Mouse (Mus musculus) urinary bladder, postnatal 10 days (tissue): ENCODE results near the gene Padi1.

Experiments
- DNase-seq: peaks from one replicate; pipeline ENCODE4 v3.0.0; 2022; ENCODE audit warnings: low spot score

The Padi1 gene

DNA sequence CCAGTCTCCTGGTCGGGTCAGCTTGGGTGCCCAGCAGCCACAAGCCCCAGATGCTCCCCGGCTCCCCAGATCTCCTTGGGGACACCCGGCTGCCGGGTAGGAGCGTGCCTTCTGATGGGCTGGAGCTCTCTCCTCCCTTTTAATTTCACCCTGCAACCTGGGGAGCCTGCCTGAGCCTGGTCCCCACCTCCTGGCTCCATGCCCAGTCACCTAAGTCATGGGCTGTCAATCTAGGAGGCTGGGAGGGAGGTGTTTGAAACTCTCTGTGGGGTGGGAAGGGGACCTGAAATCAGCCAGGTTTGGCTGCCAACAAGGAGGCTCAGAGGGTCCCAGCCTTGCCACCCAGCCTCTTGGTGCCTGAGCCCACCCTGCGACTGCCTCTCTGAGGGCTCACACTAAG, at the start of gene Padi1:
Padi1 (minus strand) TSS at position 113 of the 400 bp plus-strand sequence.
- DNase-seq, result no peak

DNA sequence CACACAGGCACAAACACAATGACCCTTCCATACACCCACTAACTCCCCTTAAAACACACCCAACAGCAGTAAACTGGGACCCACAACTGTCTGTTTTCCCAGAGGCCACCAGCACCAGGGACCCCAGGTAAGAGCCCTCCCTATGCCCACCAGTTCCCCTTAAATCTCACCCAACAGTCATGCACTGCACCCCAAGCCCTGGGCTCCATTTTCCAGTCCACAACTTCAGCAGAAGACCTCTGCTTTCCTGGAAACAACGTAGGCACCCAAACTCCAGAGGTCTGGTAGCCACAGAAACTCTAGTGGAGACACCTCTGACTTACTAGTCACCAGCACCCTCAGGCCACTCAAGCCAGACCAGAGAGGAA, 46.6 kb upstream of the Padi1 start:
- no peak for DNase-seq

DNA sequence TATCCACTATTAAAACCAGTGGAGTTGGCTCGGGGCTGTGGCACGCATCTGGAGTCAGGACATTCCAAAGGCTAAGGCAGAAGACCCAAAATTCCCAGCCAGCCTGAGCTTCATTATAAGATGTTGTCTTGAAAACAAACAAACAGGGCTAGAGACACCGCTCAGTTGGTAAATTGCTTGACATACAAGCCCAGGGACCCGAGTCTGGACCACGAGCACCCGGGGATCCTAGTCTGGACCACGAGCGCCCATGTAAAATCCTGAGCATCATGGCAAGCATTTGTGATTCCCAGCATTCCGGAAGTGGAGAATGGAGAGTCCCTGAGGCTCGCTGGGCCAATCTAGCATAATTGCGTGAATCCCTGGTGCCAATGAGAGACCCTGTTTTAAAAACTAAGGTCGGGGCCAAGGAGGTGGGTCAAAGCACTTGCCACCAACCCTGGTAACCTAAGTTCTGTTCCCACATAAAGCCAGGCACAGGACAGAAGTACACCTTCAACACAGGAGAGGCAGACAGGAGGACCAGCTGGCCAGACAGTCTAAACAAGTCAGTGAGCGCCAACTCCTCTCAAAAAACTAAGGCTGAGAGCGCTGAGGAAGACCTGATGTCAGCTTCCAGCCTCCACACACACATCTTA, 46.1 kb upstream of the Padi1 start:
- no peak for DNase-seq

DNA sequence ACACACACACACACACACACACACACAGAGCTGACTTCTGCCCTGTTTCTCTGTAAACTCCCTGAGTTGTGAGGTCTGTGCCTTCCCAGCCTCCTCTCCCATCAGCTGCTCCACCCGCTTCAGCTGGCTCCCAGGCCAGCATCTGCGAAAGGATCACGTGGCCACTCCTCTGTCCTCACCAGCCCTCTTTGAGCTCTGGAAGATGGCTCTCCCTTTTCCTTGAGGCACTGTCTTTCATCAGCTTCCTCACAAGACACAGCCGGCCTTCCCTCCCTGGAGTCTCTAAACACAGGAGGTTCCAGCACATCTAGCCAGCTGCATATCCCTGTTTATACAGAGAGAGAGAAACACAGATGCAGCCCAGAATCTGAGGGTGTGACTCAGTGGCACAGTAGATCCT, 38.3 kb upstream of the Padi1 start:
- no peak for DNase-seq

DNA sequence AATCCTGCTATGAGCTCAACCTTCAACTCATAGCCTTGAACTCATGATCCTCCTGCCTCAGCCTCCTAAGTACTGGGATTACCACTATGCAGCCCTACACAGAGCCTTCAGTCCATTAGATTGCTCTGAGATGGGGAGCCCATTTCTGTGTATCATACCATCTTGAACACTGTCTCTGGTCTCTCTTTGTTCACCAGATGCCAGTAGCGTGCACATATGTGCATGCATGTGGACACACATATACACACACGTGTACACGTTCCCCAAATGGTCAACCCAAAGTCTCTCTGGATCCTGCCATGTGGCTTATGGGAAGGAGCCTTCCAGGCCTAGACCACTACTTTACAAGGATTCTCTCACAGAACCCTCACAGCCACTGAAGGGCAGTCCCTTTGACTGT, 37.4 kb upstream of the Padi1 start:
- no peak for DNase-seq

DNA sequence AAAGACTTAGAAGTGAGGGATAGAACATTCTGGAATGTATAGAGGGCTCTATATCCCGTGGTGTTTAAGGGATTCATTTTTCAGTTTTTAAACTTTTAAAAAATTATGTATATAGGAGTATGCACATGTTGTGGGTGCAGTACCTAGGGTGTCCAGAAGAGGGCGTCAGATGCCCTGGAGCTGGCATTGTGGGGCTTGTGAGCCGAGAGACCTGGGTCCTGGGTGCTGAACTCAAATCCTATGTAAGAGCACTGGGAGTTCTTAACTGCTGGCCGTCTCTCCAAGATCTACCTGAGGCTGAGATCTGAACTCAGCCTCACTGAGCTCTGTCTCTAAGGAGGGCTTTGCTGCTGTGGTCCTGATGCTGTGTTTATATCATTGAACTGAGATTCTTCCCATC, 36.8 kb upstream of the Padi1 start:
- no peak for DNase-seq

DNA sequence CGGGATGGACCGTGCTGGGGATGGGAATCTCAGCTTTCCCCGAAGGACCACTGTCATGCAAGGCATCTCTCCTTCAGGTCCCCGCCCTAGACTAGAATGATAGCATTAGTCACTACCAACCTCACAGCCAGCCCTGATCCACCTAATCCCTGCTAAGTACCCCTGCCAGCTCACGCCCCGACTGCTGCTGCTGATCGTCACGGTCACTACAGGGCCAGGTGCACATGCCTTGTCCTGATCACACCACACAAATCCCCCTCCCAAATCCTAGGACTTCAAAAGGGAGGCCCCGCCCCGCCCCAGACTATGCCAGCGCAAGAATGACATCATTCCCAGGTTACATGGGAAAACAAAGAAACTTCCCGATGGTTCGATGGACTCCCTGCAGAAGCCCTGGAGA, 36.2 kb upstream of the Padi1 start:
- no peak for DNase-seq

DNA sequence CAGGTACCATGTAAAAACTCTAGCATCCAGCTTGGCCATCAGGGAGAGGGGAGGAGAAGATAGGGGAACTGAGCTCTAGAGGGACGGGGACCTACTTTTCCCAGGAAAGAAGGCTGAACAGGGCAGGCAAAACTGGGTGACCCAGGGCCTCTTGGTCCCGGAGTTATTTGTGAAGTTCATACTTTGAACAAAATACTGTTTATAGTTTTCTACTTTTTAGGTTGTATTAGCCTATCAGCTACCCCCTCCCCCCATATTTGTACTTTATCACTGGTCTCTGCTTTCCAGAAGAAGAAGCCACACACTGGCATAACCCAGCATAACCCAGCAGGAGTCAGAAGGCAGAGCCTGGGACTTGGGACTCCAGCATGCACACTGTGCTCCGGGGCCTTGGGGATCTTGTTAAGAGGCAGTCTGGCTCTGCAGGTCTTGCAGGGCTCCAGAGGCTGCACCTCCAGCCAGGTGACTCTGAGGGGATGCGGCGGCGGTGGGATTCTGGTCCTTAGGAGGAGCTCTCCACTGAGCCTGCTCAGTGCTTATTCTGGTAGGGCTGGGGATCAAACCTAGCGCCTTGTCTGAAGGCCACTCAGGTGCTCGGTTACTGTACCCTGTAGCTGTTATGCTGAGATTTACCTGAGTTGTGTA, 35.6 kb upstream of the Padi1 start:
- DNase-seq, result no peak

DNA sequence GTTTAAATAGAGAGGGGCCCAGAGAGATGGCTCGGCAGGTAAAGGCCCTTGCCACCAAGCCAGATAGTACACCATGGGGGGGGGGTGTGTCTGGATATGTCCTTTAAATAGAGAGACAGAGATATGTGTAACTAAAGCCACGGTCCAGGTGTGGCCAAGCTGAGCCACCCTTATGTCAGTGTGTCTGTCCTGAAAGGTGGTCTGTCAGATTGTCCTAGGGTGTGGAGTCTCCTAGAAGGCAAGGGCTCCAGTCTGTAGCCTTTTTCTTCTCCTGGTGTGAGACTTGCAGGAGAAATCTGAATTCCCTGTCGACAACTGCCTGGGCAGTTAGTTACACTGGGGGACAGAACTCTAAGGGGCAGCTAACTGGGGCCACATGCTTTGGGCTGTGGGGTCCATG, 34.6 kb upstream of the Padi1 start:
- no peak for DNase-seq

DNA sequence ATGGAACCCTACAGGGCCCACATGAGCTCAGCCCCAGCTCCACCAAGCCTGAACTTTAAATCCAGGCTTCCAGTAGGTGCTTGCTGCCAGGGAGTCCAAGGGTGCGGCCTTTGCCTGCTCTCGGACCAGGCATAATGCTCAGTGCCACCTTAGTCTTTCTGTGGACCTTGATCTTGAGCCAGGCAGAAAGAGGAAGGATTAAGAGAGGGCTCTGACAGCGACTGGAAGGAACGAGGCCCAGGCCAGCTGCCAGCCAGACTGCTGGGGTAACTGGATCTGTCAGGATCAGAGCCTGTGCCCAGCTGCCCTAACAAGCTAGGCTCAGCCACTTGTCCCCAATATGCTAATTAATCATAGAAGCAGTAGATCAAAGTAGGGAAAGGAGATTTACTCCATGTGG, 34.2 kb upstream of the Padi1 start:
- no peak for DNase-seq

DNA sequence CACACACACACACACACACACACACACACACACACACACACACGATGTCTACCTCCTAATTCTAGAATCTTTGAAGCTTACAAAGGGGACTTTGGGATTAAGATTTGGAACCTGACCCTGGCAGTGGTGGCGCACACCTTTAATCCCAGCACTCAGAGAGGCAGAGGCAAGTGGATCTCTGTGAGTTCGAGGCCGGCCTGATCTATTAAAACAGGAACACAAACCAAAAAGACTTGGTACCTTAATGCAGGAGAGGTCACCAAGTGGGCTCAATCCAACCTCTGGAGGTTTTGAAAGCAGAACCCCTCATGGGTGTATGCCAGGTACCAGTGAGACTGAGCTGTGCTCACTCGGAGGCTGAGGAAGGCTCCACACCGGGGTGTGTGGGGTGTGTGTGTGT, 33.5 kb upstream of the Padi1 start:
- DNase-seq, result no peak

DNA sequence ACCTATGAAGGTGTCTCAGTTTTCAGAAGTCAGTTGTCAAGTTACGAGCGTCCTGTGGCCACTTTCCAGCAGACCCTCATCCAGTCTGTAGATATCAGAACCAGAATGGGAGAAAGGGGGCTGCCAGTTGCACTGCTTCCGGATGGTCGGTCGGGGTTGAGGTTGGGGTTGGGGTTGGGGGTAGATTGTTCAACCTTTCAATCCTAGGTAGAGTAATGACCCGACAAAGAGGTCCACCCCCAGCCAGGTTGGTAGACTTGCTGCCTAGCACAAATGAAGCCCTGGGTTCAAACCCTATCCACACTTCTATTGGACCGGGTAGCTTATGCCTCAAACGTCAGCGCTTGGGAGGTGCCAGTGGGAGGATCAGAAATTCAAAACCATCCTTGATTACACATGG, 33.1 kb upstream of the Padi1 start:
- DNase-seq, result no peak

DNA sequence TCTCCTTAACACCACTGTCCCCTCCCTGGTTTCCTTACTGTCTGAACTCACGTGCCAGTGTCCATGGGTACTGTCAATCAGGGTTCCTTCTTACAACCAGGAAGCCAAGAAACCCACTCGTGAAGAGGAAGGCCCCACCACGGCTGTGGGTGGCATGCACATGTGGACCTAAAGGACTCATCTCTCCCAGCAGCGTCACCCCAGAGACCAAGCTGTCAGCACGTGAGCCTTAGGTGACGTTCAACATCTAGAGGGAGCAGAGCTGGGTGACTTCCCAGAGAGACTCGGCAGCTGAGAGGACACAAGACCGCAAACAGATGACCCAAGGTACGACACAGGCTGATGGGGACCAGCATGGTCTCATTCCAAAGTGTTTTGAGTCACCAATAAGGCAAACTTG, 31.9 kb upstream of the Padi1 start:
- no peak for DNase-seq

DNA sequence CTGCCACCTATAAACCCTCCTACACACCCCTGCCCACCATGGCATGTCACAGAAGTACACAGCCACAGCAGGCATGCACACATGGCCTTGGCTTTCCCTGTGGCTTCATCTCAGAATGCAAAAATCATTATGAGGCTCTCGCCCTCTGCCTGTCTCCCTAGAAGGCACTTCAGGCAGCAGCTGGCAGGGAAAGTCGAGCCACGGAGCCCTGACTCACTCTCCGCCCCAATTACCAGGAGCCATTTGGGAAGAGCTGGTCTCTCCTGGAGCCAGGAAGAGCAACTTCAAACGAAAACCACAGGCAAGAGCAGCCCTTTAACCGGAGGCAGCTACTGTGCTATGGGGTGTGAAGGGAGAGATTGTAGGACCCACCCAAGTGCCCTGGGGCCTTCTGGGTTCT, 31.1 kb upstream of the Padi1 start:
- DNase-seq, result no peak

DNA sequence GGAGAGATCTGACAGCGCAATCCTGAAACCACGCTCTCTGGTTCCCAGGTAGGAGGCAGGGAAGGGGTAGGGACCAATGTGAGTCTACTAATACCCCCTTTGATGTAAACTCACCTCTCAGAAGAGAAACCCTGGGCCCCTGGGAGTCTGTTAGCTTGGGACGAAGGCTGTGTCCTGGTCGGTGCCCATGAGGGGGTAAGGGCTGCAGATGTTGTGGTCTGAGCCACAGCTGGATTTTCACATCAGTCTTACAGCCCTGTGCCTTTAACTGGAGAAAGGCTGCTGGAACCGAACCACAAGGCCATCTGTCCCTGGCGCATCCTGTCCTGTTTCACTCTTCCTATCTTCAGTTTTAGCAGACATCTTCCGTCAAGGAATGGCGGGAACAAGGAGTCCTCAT, 30.6 kb upstream of the Padi1 start:
- no peak for DNase-seq

DNA sequence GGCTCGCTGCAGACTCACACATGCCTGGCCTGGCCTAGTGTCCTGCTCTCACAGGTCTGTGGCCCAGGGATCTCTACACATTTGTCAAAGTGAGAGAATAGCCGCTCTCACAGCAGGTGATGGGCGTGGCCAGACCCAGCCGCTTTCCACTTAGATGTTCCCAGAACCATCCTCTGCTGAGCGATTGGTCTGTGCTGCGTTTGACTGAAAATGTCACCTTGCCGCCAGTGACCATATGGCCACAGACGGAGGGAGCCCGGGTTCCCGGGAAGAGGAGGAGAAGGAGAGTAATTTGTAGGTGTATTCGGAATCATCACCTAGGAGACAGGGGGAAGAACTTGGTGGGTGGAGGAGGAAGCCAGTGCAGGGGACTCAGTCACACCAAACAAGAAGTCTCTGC, 27.4 kb upstream of the Padi1 start:
- DNase-seq, result no peak

DNA sequence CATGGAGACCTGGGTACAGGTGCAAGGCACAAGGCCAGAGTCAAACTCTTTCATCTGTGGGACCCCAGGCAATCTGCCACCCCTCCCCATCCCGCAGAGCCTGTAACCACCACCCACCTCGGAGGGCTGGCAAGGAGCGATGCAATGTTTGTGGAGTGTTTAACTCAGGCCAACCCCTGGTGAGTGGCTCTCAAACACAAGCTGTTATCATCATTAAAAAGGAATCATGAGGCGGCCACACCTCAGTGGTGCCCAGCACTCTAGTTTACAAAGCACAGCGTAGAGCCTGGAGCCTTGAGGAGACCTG, 27.1 kb upstream of the Padi1 start:
- DNase-seq, result no peak

DNA sequence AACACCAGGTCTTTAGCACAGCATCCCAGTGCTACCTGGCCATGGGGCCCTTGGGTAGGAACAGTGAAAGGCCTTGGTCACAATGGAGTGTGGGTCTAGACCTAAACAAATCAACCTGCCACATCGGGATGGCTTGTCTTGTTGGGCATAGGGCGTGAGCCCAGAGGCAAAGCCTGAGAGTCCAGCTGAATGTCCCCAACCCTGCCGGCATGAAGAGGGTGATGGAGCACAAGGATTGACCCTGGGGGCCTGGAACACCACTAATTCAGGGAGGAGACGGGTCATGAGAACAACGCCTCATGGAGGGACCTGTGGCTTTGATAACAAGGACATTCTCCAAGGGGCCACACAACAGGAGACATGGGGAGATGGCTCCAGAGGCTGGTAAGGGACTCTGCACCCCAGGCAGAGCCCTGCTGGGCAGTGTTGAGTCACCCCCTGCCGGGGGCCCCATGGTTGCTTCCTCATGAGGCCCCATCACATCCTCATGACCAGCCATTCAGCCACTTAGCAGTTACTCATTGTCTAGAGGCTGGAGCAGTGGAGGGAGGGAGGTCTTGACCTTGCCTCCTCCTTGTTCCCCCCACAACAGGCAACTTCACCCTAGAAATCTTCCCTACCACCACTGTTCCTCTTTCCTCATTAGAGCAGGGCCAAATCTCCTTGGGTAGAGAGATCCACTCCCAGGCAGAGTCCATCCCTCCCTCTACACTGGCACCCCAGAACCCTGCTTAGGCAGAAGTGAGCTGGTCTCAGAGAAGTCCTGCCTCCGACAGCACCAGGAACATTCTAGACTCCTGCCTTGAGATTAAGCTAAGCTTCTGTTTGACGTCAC, 26.5 kb upstream of the Padi1 start:
- no peak for DNase-seq

DNA sequence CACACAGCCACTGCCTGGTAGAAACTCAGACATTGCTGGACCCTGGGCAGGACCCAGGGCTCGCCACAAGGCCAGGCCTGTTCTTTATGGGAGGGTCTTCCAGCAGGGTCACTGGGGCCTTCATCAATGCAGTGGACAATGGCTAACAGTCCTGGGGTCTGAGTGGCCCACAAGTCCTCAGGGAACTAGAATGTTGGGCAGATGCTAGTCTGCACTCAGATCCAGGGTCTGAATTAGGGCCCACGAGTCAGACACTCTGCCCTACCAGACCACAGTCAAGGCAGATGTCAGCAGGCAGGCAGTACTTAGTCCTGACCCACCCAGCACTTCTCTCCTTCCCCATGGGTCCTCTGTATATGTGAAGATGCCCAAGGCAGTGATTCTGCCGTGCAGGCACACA, 25.8 kb upstream of the Padi1 start:
- no peak for DNase-seq

DNA sequence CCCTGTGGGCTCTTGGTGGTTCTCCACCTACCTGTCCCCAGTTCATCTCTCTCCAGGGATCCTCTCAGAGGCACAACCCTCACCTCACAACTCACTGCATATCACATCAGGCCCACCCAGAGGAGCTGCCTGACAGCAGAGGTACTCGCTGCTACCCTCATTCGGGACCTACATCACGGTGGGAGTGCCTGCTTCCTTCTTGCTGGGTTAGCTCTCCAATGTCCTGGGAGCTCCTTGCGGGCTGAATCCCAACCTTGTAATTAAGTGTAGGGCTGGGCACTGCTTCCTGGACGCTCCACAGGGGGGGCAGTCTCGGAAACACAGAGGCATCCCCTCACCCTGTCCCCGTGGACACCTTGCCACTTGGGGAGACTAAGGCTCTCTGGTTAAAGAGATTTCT, 25.3 kb upstream of the Padi1 start:
- peak; percentile 3 for DNase-seq

DNA sequence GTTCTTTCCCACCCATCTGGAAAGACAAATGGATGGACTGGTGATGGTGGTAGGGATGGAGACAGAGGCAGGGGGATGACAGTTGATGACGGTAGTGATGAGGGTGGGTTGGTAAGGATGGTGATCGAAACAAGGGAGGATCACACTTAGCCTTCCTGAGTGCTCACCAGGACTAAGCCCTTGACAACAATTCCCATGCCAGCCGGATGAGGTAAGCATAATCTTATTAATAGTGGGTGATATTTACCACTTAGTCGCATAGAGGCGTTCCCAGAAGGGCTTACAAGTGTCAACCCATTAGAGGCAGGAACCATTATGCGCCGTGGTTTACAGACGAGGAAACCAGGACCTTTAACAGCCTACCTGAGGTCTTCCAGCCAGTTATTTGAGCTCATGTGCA, 24.4 kb upstream of the Padi1 start:
- DNase-seq, result peak; percentile 0

DNA sequence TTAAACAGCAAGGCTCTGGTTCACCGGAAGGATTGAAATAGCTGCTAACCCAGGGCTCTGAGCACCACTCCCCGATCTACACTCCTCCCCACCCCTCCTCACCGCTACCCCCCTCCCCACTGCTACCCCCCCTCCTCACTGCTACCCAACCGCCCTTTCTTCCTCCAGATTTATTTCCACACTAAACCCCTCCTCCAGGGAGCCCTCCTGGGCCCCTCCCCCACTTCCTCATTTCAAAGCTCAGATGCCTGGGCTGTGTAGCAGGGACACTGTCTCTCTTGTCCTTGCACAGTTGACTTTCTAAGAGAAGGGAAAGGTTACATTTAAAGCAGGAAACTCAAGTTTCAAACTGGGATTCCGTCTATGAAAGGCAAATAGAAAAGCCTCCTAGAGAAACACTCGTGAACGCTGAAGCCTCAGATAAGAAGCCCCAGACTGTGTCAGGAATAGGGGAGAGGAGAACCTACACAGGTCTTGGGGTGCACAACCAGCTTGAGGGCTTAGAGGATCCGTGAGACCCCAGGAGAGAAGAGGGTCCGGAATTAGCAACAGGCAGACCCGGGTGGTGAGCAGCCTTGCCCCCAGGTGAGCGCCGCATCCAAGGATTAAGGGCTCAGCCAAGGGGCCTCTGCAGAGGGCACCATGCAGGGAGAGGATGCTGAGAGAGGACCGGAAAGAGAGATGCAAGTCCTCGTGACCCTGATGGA, 23.1 kb upstream of the Padi1 start:
- no peak for DNase-seq

DNA sequence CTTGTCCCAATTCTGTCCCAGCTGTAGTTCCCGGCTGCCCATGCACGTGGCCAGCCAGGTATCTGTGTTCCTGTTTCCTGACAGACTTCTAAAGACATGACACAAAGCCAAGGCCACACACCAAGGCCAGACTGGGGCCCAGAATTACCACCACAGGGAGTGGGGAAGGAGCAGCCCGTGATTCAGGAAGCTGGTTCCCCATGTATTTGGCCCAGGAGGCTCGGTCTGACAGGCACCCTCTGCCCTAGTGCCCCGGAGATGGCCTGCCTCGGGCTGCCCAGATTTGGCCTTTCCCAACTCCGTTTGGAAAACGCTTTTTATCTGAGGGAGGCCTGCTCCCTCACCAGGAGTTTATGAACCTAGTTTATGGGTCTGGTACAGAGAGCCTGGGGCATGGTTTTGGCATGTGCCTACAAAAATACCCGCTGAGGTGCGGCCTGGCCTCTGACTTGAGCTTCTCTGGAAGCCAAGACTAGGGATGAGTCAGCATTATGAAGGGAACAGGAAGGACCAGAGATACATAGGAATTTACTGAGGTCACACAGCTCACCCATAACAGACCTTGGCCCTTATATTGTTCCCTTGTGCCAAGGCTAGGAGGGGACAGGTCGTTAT, 16.6 kb upstream of the Padi1 start:
- DNase-seq, result no peak
